Mouse (Mus musculus) CH12.LX (cell line): ENCODE results near the gene Cd48. TPM values are rescaled to one million over a fixed set of nuclear protein-coding genes. Genes with fewer than 3 reads are reported as not detected.
"Not testable (repeated sequence)": the region's sequence is repeated elsewhere in the genome, so short reads cannot be mapped to it uniquely, and the experiment has no call there.

ENCODE experiments used
- DNase-seq: peaks from one replicate; pipeline ENCODE4 v3.0.0-alpha.2; 2013; ENCODE audit errors: extremely low read depth
- H3K27ac ChIP-seq: 2 replicates; pipeline ENCODE4 v1.5.1; 2012; ENCODE audit warnings: low read depth, mild to moderate bottlenecking, control low read depth, moderate library complexity; ENCODE audit not compliant: insufficient read depth
- H3K27me3 ChIP-seq: replicated peaks from 2 replicates; pipeline ENCODE3; 2012; ENCODE audit warnings: inconsistent platforms
- H3K36me3 ChIP-seq, 2 experiments: replicated peaks in 1 of 2; 2 replicates each; pipeline versions ENCODE3 to v1.6.1; 2012; ENCODE audit warnings: inconsistent platforms in 1 of 2, low read length in 1 of 2, mild to moderate bottlenecking in 1 of 2, mixed read lengths in 1 of 2, moderate library complexity in 1 of 2; ENCODE audit not compliant: control insufficient read depth in 1 of 2, insufficient read depth in 1 of 2
- H3K4me1 ChIP-seq, 2 experiments: 2 replicates each; pipeline ENCODE4 v1.6.1; 2012; ENCODE audit warnings: inconsistent platforms in 1 of 2, moderate library complexity in 1 of 2; ENCODE audit not compliant: insufficient read depth in 2 of 2, control insufficient read depth in 1 of 2
- H3K4me2 ChIP-seq: 2 replicates; pipeline ENCODE4 v1.6.1; 2012; ENCODE audit warnings: low read depth, mild to moderate bottlenecking, control low read depth; ENCODE audit not compliant: poor library complexity, insufficient read depth, severe bottlenecking
- H3K4me3 ChIP-seq, 3 experiments: fragments of 150-350 bp in 1 of 3; sonication (generic) in 1 of 3; replicated peaks in 1 of 3; 2 replicates each; pipeline versions ENCODE3 to v1.5.1; 2011 to 2012; ENCODE audit warnings: low read depth in 2 of 3, low read length in 2 of 3, mild to moderate bottlenecking in 2 of 3, moderate library complexity in 2 of 3, control low read depth in 1 of 3, improper control_type of control experiment in 1 of 3, inconsistent platforms in 1 of 3, mixed read lengths in 1 of 3; ENCODE audit not compliant: poor library complexity in 1 of 3
- H3K79me2 ChIP-seq: replicated peaks from 2 replicates; pipeline ENCODE4 v1.6.1; 2012; ENCODE audit warnings: mild to moderate bottlenecking, moderate library complexity; ENCODE audit not compliant: control insufficient read depth, poor library complexity, insufficient read depth, severe bottlenecking; ENCODE audit errors: extremely low read depth
- H3K9ac ChIP-seq: 2 replicates; pipeline ENCODE4 v1.6.1; 2012; ENCODE audit warnings: low read depth, mild to moderate bottlenecking, control low read depth, moderate library complexity; ENCODE audit not compliant: insufficient read depth
- H3K9me3 ChIP-seq: replicated peaks from 2 replicates; pipeline ENCODE3; 2012; ENCODE audit warnings: low read length, inconsistent platforms, mixed read lengths
- CTCF ChIP-seq, 2 experiments: IDR thresholded peaks in 1 of 2; conservative IDR thresholded peaks in 1 of 2; 2 replicates each; pipeline ENCODE4 v1.5.1; 2011 to 2012; ENCODE audit warnings: low read depth in 2 of 2, low read length in 2 of 2, improper control_type of control experiment in 1 of 2, inconsistent platforms in 1 of 2, mild to moderate bottlenecking in 1 of 2, moderate library complexity in 1 of 2
- E2F4 ChIP-seq: IDR thresholded peaks from 2 replicates; pipeline ENCODE4 v1.6.1; 2011; ENCODE audit warnings: low read depth, low read length, improper control_type of control experiment; ENCODE audit not compliant: insufficient replicate concordance
- GABPA ChIP-seq: IDR thresholded peaks from 2 replicates; pipeline ENCODE4 v1.6.1; 2012; ENCODE audit warnings: low read depth, low read length, improper control_type of control experiment, inconsistent platforms; ENCODE audit not compliant: insufficient replicate concordance
- KAT2A ChIP-seq: IDR thresholded peaks from 2 replicates; pipeline ENCODE4 v1.6.1; 2012; ENCODE audit warnings: low read length, improper control_type of control experiment, inconsistent platforms; ENCODE audit not compliant: insufficient replicate concordance
- MAFK ChIP-seq: IDR thresholded peaks from 2 replicates; pipeline ENCODE4 v1.6.1; 2011; ENCODE audit warnings: low read length, improper control_type of control experiment; ENCODE audit not compliant: insufficient replicate concordance
- MAX ChIP-seq: IDR thresholded peaks from 2 replicates; pipeline ENCODE4 v1.6.1; 2011; ENCODE audit warnings: low read length, improper control_type of control experiment
- MXI1 ChIP-seq: IDR thresholded peaks from 2 replicates; pipeline ENCODE4 v1.6.1; 2011; ENCODE audit warnings: mild to moderate bottlenecking, low read depth, low read length, improper control_type of control experiment
- NELFE ChIP-seq: IDR thresholded peaks from 2 replicates; pipeline ENCODE4 v1.6.1; 2011; ENCODE audit warnings: low read depth, low read length, improper control_type of control experiment
- POLR2A ChIP-seq: IDR thresholded peaks from 2 replicates; pipeline ENCODE4 v1.6.1; 2011; ENCODE audit warnings: low read depth, mild to moderate bottlenecking, improper control_type of control experiment, low read length
- RAD21 ChIP-seq: IDR thresholded peaks from 2 replicates; pipeline ENCODE4 v1.6.1; 2011; ENCODE audit warnings: low read depth, mild to moderate bottlenecking, low read length, improper control_type of control experiment, moderate library complexity
- RCOR1 ChIP-seq: conservative IDR thresholded peaks from 2 replicates; pipeline ENCODE4 v1.6.1; 2012; ENCODE audit warnings: low read depth, mild to moderate bottlenecking, inconsistent platforms, low read length, improper control_type of control experiment
- SMC3 ChIP-seq: IDR thresholded peaks from 2 replicates; pipeline ENCODE4 v1.6.1; 2011; ENCODE audit warnings: low read depth, low read length, improper control_type of control experiment
- TBP ChIP-seq: conservative IDR thresholded peaks from 2 replicates; pipeline ENCODE4 v1.6.1; 2011; ENCODE audit warnings: low read depth, low read length, improper control_type of control experiment
- USF1 ChIP-seq: IDR thresholded peaks from 2 replicates; pipeline ENCODE4 v1.6.1; 2014; ENCODE audit warnings: low read depth, mild to moderate bottlenecking, inconsistent platforms, low read length, improper control_type of control experiment
- ZC3H11A ChIP-seq: IDR thresholded peaks from 2 replicates; pipeline ENCODE4 v1.6.1; 2012; ENCODE audit warnings: low read depth, mild to moderate bottlenecking, inconsistent platforms, low read length, improper control_type of control experiment
- ZKSCAN1 ChIP-seq: IDR thresholded peaks from 2 replicates; pipeline ENCODE4 v1.6.1; 2012; ENCODE audit warnings: low read depth, inconsistent platforms, low read length, improper control_type of control experiment, borderline replicate concordance
- dilution Hi-C: fragments of 300-500 bp; cut with MboI; formaldehyde crosslinking; loops from 2 replicates; pipeline ENCODE4 v1.14.3; 2020; ENCODE audit warnings: low sequenced_read_pairs; ENCODE audit not compliant: extremely low pct_unique_long_range_greater_than_20kb, extremely low pct_ligation_motif_present
- in situ Hi-C: fragments of 300-500 bp; cut with MboI; formaldehyde crosslinking; loops from 3 replicates; pipeline ENCODE4 v1.14.3; 2019; ENCODE audit warnings: low sequenced_read_pairs, low pct_ligation_motif_present, low pct_unique_long_range_greater_than_20kb, mixed read lengths
- polyA plus RNA-seq: library from polyadenylated mRNA; unstranded; fragments of >175 nt; gene quantifications from 2 replicates; pipeline ENCODE4 v1.2.1, GENCODE M21; 2012; ENCODE audit warnings: low read depth; ENCODE audit not compliant: insufficient read length
- total RNA-seq, 2 experiments: library from RNA; depleted of rRNA; stranded (reverse); fragments of 300-350 nt in 1 of 2; fragments of >200 nt in 1 of 2; gene quantifications; 2 replicates each; pipeline ENCODE4 v1.2.3; 2012 to 2014

The Cd48 gene
- total and polyA plus RNA-seq, 3 experiments = 65.0 to 218 (median 80.3) TPM

DNA sequence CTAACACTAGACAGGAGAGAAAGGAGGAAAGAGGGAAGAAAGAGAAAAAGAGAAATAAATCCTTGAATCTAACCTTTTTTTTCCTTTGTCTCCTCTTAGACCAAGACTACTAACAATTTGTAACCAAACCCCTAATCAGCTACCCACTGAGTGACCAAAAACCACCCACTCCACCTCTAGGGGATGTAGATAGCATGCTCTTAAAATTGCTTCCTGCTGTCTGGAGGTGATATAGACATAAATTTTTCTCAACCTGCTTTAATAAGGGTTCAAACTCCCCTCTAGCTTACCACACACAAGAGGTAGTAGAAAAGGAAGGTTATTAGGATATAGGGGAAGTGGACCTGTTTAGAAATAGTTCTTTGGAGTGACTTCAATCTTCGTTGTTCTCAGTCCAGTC, 14.6 kb upstream of the Cd48 start:
- H3K27me3 ChIP-seq = no peaks in the 10 kb centered on the region
- no peak overlapping the region for H3K9ac ChIP-seq
- no peak overlapping the region for H3K4me2 ChIP-seq
- no peaks in the 10 kb centered on the region for H3K36me3 ChIP-seq
- in situ Hi-C loops = no loop called here
- dilution Hi-C loops = no loop called here
- H3K9me3 ChIP-seq = peaks cover 5% of the 10 kb centered on the region
- no peak for TF ChIP-seq POLR2A
- no peak for TF ChIP-seq USF1
- no peak for TF ChIP-seq TBP
- no peak for TF ChIP-seq NELFE
- no peak for TF ChIP-seq MAFK
- TF ChIP-seq RCOR1 = no peak
- no peak for TF ChIP-seq GABPA
- TF ChIP-seq MXI1 = no peak
- no peak for TF ChIP-seq ZKSCAN1
- H3K27ac ChIP-seq = no peak overlapping the region
- no peaks in the 10 kb centered on the region for H3K79me2 ChIP-seq
- no peak overlapping the region for H3K4me3 ChIP-seq
- peaks cover 0 to 16% of the 10 kb centered on the region in 2 experiments; a peak in 2 of 4 replicates for H3K4me1 ChIP-seq
- DNase-seq = no peak

DNA sequence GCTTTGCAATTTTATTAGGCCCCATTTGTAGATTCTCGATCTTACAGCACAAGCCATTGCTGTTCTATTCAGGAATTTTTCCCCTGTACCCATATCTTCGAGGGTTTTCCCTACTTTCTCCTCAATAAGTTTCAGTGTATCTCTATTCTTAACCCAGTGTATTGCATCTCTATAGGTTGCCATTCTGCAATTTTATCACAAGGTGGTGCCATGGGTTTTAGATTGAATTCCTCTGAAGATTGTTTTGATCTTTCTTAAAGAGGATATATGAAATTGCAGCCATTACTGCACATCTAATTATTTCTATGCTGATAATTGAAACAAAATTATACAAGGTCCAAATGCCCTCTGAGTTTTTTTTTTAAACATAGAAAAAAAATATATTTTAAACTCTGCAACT, 9.4 kb upstream of the Cd48 start:
- not testable (repeated sequence) for H3K9ac ChIP-seq, H3K27me3 ChIP-seq, DNase-seq

DNA sequence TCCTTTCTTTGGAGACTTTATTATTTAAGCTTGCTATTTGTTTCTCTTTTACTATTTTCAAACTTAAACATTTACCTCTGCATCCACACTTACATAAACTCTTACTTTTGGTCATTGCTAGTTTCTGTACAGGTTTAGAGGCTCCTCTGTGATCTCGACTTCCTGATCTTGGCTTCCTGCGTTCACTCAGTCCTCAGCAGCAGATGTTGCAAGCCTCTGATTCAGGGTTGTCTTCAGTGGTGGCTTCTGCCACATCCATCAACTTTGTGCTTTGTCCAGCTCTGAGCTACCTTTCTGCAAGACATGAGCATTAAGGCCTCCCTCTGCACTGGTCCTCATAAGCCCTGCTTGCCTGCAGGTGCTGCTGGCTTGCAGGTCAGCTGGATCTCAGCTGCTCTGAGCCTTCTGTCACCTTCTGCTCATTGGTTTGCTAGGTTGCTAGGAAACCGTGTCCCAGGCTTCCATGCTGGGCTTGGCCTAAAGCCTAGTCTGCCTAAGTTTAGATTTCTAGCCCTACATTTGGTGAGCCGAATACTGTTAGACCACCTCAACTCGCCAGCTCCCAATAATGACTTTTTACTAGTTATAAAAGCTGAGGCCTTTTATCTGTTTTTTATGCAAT, 8.8 kb upstream of the Cd48 start:
- Histone ChIP-seq H3K9ac (no peak overlapping the region), H3K9me3 (no peaks in the 10 kb centered on the region), H3K36me3 (no peaks in the 10 kb centered on the region), H3K4me2 (no peak overlapping the region), H3K4me3 (no peak overlapping the region), H3K27ac (no peak overlapping the region), H3K27me3 (no peaks in the 10 kb centered on the region), H3K79me2 (no peaks in the 10 kb centered on the region), H3K4me1 (peaks cover 5 to 33% of the 10 kb centered on the region in 2 experiments; a peak in 3 of 4 replicates)
- in situ Hi-C loops = no loop called here
- no peak for TF ChIP-seq MAX
- no peak for TF ChIP-seq KAT2A
- TF ChIP-seq POLR2A = no peak
- no peak for TF ChIP-seq USF1
- no peak for TF ChIP-seq GABPA
- TF ChIP-seq E2F4 = no peak
- dilution Hi-C loops = no loop called here
- no peak for DNase-seq

More for the DNA sequence above, 9.4 kb upstream of the Cd48 start:
- dilution Hi-C loops, H3K9me3 ChIP-seq, H3K27ac ChIP-seq, H3K36me3 ChIP-seq: not testable (repeated sequence)
- TF ChIP-seq SMC3 = peak; percentile 86
- TF ChIP-seq RAD21 = peak; percentile 85
- TF ChIP-seq CTCF (conservative IDR thresholded peaks at IDR 0.05 in 1 of 2, IDR thresholded peaks at IDR 0.05 in 1 of 2; ENCODE audit: low read depth in 2 of 2, low read length in 2 of 2) = peak in 1 of 2 experiments; percentile 85; a peak in 2 of 4 replicates
- TF ChIP-seq ZC3H11A = peak; percentile 48
- TF ChIP-seq, all 38 proteins: peak for 4; not testable (repeated sequence) for 34
- H3K79me2 ChIP-seq, in situ Hi-C loops, H3K4me2 ChIP-seq, H3K4me3 ChIP-seq: not testable (repeated sequence)
- H3K4me1 ChIP-seq = peaks cover 3 to 28% of the 10 kb centered on the region in 2 experiments; a peak in 2 of 4 replicates
